Comparison of ENCODE assay signal across 24 mouse cellular contexts in genomic region chr6:84508598-84508997, GRCm38 (mm10).
DNase-seq lines count a peak whose midpoint lies in the region; ATAC-seq and TF ChIP-seq lines count a peak whose summit lies in the region.
"Had no signal": no experiment of that assay in that cellular context is flagged by ENCODE, and none has a peak within 500 bp of the region (broad histone marks: within the 10 kb centered on the region; RNA-seq: fewer than 3 reads in every experiment).

No protein-coding gene starts in this region.

- H3K9ac ChIP-seq in embryonic facial prominence, embryonic 14.5 days (ENCODE audit: low read depth, low read length), result no peak overlapping the region
- H3K9ac ChIP-seq in limb, embryonic 14.5 days (ENCODE audit: low read depth, low read length, severe bottlenecking), result no peak overlapping the region
- H3K9ac ChIP-seq: embryonic facial prominence, embryonic 13.5 days; forebrain, embryonic 12.5 days; forebrain, embryonic 15.5 days; heart, embryonic 13.5 days; hindbrain, embryonic 14.5 days had no signal

- peak; percentile 50 for DNase-seq in adrenal gland, postnatal 10 days
- no peak for DNase-seq in adrenal gland, postnatal 25 days
- DNase-seq in embryonic facial prominence, embryonic 14.5 days (ENCODE audit: low spot score), result peak; percentile 54
- DNase-seq in embryonic facial prominence, embryonic 10.5 days (ENCODE audit: low spot score), result no peak
- DNase-seq in NIH3T3 (ENCODE audit: low read depth), result peak; percentile 51
- DNase-seq in limb, embryonic 14.5 days (ENCODE audit: low spot score), result peak; percentile 56
- DNase-seq: adrenal gland, adult 2 months; cerebellum, adult 11-12 months; cerebellum, adult 8-10 months; gastrocnemius, postnatal 25 days; heart, adult 2 months; heart, postnatal 14 days; heart, postnatal 4 days had no signal

- H3K36me3 ChIP-seq in embryonic facial prominence, embryonic 14.5 days (ENCODE audit: control insufficient read depth, insufficient read depth, low read length), result no peaks in the 10 kb centered on the region
- no peaks in the 10 kb centered on the region for H3K36me3 ChIP-seq in embryonic facial prominence, embryonic 10.5 days (replicated peaks)
- H3K36me3 ChIP-seq in limb, embryonic 14.5 days (ENCODE audit: control insufficient read depth, insufficient read depth, low read length), result no peaks in the 10 kb centered on the region
- H3K36me3 ChIP-seq: embryonic facial prominence, embryonic 13.5 days; forebrain, embryonic 12.5 days; forebrain, embryonic 15.5 days; heart, embryonic 10.5 days; heart, embryonic 13.5 days had no signal

- no peak overlapping the region for H3K4me2 ChIP-seq in embryonic facial prominence, embryonic 14.5 days (ENCODE audit: low read depth, low read length)
- H3K4me2 ChIP-seq in limb, embryonic 14.5 days (replicated peaks; ENCODE audit: low read depth, low read length, severe bottlenecking), result no peak overlapping the region
- H3K4me2 ChIP-seq: embryonic facial prominence, embryonic 13.5 days; forebrain, embryonic 12.5 days; forebrain, embryonic 15.5 days; heart, embryonic 13.5 days; hindbrain, embryonic 14.5 days had no signal

- ATAC-seq in embryonic facial prominence, embryonic 14.5 days (ENCODE audit: low read depth), result no peak
- ATAC-seq in limb, embryonic 14.5 days (ENCODE audit: low FRiP score, low read depth), result no peak
- ATAC-seq in megakaryocyte progenitor cell, adult 5-6 weeks (replicated peaks; ENCODE audit: poor library complexity), result no peak
- ATAC-seq: forebrain, embryonic 15.5 days; hindbrain, postnatal 0 days; inflammation-experienced regulatory T-cells, adult 6 months; intestine, embryonic 16.5 days; Patski had no signal

- H3K4me3 ChIP-seq in embryonic facial prominence, embryonic 14.5 days (ENCODE audit: low read depth, low read length), result no peak overlapping the region
- H3K4me3 ChIP-seq in embryonic facial prominence, embryonic 10.5 days, result no peak overlapping the region
- H3K4me3 ChIP-seq in limb, embryonic 14.5 days (replicated peaks; ENCODE audit: low read length), result no peak overlapping the region
- H3K4me3 ChIP-seq: embryonic facial prominence, embryonic 13.5 days; forebrain, embryonic 12.5 days; forebrain, embryonic 15.5 days; heart, adult 2 months; heart, embryonic 10.5 days; heart, embryonic 13.5 days had no signal

- no peaks in the 10 kb centered on the region for H3K9me3 ChIP-seq in embryonic facial prominence, embryonic 14.5 days (ENCODE audit: control insufficient read depth, low read length)
- H3K9me3 ChIP-seq in embryonic facial prominence, embryonic 10.5 days, result no peaks in the 10 kb centered on the region
- H3K9me3 ChIP-seq in limb, embryonic 14.5 days (ENCODE audit: control insufficient read depth, low read length), result no peaks in the 10 kb centered on the region
- H3K9me3 ChIP-seq: embryonic facial prominence, embryonic 13.5 days; forebrain, embryonic 12.5 days; forebrain, embryonic 15.5 days; heart, embryonic 10.5 days; heart, embryonic 13.5 days had no signal

- H3K27me3 ChIP-seq in embryonic facial prominence, embryonic 14.5 days (replicated peaks; ENCODE audit: control insufficient read depth, insufficient read depth, low read length), result no peaks in the 10 kb centered on the region
- peaks cover 5% of the 10 kb centered on the region; the same call in 1 of the 2 replicates for H3K27me3 ChIP-seq in embryonic facial prominence, embryonic 10.5 days (replicated peaks; ENCODE audit: low read depth, poor library complexity, severe bottlenecking)
- H3K27me3 ChIP-seq in limb, embryonic 14.5 days (ENCODE audit: control insufficient read depth, insufficient read depth, low read length), result no peaks in the 10 kb centered on the region; the same call in 1 of the 2 replicates
- H3K27me3 ChIP-seq: embryonic facial prominence, embryonic 13.5 days; forebrain, embryonic 12.5 days; forebrain, embryonic 15.5 days had no signal

- H3K4me1 ChIP-seq in embryonic facial prominence, embryonic 14.5 days (ENCODE audit: control insufficient read depth, insufficient read depth, low read length), result peaks cover 6% of the 10 kb centered on the region; the same call in 1 of the 2 replicates
- H3K4me1 ChIP-seq in embryonic facial prominence, embryonic 10.5 days, result peaks cover 9% of the 10 kb centered on the region
- H3K4me1 ChIP-seq in limb, embryonic 14.5 days (ENCODE audit: control insufficient read depth, insufficient read depth, low read length), result peaks cover 18% of the 10 kb centered on the region; the same call in 1 of the 2 replicates
- H3K4me1 ChIP-seq: forebrain, embryonic 12.5 days; forebrain, embryonic 15.5 days had no signal

- 66% methylated on average over 3 of the region's 3 CpGs for WGBS in embryonic facial prominence, embryonic 14.5 days
- WGBS in embryonic facial prominence, embryonic 10.5 days, result 91% methylated on average over 3 of the region's 3 CpGs
- 66% methylated on average over 3 of the region's 3 CpGs for WGBS in limb, embryonic 14.5 days

- H3K27ac ChIP-seq in embryonic facial prominence, embryonic 14.5 days (replicated peaks; ENCODE audit: low read depth, low read length), result no peak overlapping the region
- H3K27ac ChIP-seq in embryonic facial prominence, embryonic 10.5 days (replicated peaks), result no peak overlapping the region
- H3K27ac ChIP-seq in limb, embryonic 14.5 days (replicated peaks; ENCODE audit: low read depth, low read length), result no peak overlapping the region
- H3K27ac ChIP-seq: embryonic facial prominence, embryonic 13.5 days; forebrain, embryonic 12.5 days; forebrain, embryonic 15.5 days; heart, adult 2 months; heart, embryonic 10.5 days; heart, embryonic 13.5 days; hindbrain, embryonic 14.5 days; hindbrain, postnatal 0 days had no signal

- TF ChIP-seq POLR2A in limb, embryonic 14.5 days (IDR thresholded peaks at IDR 0.05; ENCODE audit: borderline replicate concordance, extremely low read depth, insufficient read depth, insufficient read length), result no peak

Comparison
In these comparisons a context has a peak if more than half of its experiments do, and no peak if none do; other contexts are left out.
1. DNase-seq: peak in adrenal gland, postnatal 10 days (single experiment), embryonic facial prominence, embryonic 14.5 days (single experiment), NIH3T3 (single experiment) and limb, embryonic 14.5 days (single experiment); none in adrenal gland, postnatal 25 days (single experiment) and embryonic facial prominence, embryonic 10.5 days (single experiment).